In genomic region chr1:194977371-194977761, GRCm38 (mm10) we compare ENCODE assay signal across 8 mouse cellular contexts. TPM values are rescaled to one million over a fixed set of nuclear protein-coding genes. Genes with fewer than 3 reads are reported as not detected.
DNase-seq lines count a peak whose midpoint lies in the region; ATAC-seq and TF ChIP-seq lines count a peak whose summit lies in the region.

No protein-coding gene starts in this region.

- H3K9me3 ChIP-seq in embryonic facial prominence, embryonic 14.5 days (ENCODE audit: control insufficient read depth, low read length), result no peaks in the 10 kb centered on the region
- no peaks in the 10 kb centered on the region for H3K9me3 ChIP-seq in hindbrain, embryonic 16.5 days (ENCODE audit: control insufficient read depth, low read length)
- H3K9me3 ChIP-seq in liver, embryonic 16.5 days (replicated peaks; ENCODE audit: control insufficient read depth, low read length), result no peaks in the 10 kb centered on the region

- TF ChIP-seq EP300 in heart, adult 2 months (IDR thresholded peaks at IDR 0.05; ENCODE audit: insufficient read depth, low read depth, low read length), result no peak

- H3K79me2 ChIP-seq in heart, adult 2 months (replicated peaks; ENCODE audit: control insufficient read depth, insufficient read depth, low read length), result peaks cover 1% of the 10 kb centered on the region; the same call in 1 of the 2 replicates

- 41% methylated on average over 1 of the region's 1 CpGs for WGBS in heart, adult 2 months
- WGBS in embryonic facial prominence, embryonic 14.5 days, result 22% methylated on average over 1 of the region's 1 CpGs
- 13% methylated on average over 1 of the region's 1 CpGs for WGBS in hindbrain, embryonic 16.5 days
- WGBS in liver, embryonic 16.5 days (ENCODE audit: insufficient replicate concordance), result 21% methylated on average over 1 of the region's 1 CpGs

- peaks cover 17% of the 10 kb centered on the region for H3K4me1 ChIP-seq in heart, adult 2 months (ENCODE audit: control insufficient read depth, insufficient read depth, low read length)
- H3K4me1 ChIP-seq in embryonic facial prominence, embryonic 14.5 days (ENCODE audit: control insufficient read depth, insufficient read depth, low read length), result peaks cover 5% of the 10 kb centered on the region
- peaks cover 18% of the 10 kb centered on the region for H3K4me1 ChIP-seq in hindbrain, embryonic 16.5 days (ENCODE audit: control insufficient read depth, insufficient read depth, low read depth, low read length)
- peaks cover 34% of the 10 kb centered on the region for H3K4me1 ChIP-seq in liver, embryonic 16.5 days (ENCODE audit: control insufficient read depth, low read depth, low read length)

- no peak for TF ChIP-seq POLR2A in heart, adult 2 months (IDR thresholded peaks at IDR 0.05; ENCODE audit: insufficient read depth, low read depth, low read length)

- no peak for ATAC-seq in embryonic facial prominence, embryonic 14.5 days (ENCODE audit: low read depth)
- no peak; the same call in 1 of the 2 replicates for ATAC-seq in hindbrain, embryonic 16.5 days
- ATAC-seq in liver, embryonic 16.5 days (ENCODE audit: low read depth), result no peak

- DNase-seq in heart, adult 2 months, result peak; percentile 49 to 52
- no peak for DNase-seq in heart, postnatal 4 days
- peak; percentile 40 for DNase-seq in Muller cell, postnatal 12 days (ENCODE audit: inconsistent ontology term)
- DNase-seq in embryonic facial prominence, embryonic 14.5 days (ENCODE audit: low spot score), result no peak
- no peak for DNase-seq in thymus, adult 18-20 months
- DNase-seq in urinary bladder, postnatal 4 days (ENCODE audit: low spot score in 2 of 2), result no peak

- H3K9ac ChIP-seq in heart, adult 2 months (ENCODE audit: low read depth, low read length), result peak overlapping the region; percentile 41; the same call in 1 of the 2 replicates
- H3K9ac ChIP-seq in embryonic facial prominence, embryonic 14.5 days (ENCODE audit: low read depth, low read length), result no peak overlapping the region
- H3K9ac ChIP-seq in hindbrain, embryonic 16.5 days (ENCODE audit: low read depth, low read length), result peak overlapping the region; percentile 92
- peak overlapping the region; percentile 82; the same call in 1 of the 2 replicates for H3K9ac ChIP-seq in liver, embryonic 16.5 days (ENCODE audit: low read depth, low read length)

- TF ChIP-seq CTCF in heart, adult 2 months (IDR thresholded peaks at IDR 0.05), result no peak

- H3K36me3 ChIP-seq in heart, adult 2 months (ENCODE audit: control insufficient read depth, insufficient read depth, low read length), result peaks cover 19% of the 10 kb centered on the region
- no peaks in the 10 kb centered on the region for H3K36me3 ChIP-seq in embryonic facial prominence, embryonic 14.5 days (ENCODE audit: control insufficient read depth, insufficient read depth, low read length)
- H3K36me3 ChIP-seq in hindbrain, embryonic 16.5 days (ENCODE audit: control insufficient read depth, insufficient read depth, low read length), result no peaks in the 10 kb centered on the region
- H3K36me3 ChIP-seq in liver, embryonic 16.5 days (ENCODE audit: control insufficient read depth, insufficient read depth), result no peaks in the 10 kb centered on the region

- H3K27me3 ChIP-seq in heart, adult 2 months (ENCODE audit: control insufficient read depth, insufficient read depth, low read length), result no peaks in the 10 kb centered on the region
- H3K27me3 ChIP-seq in embryonic facial prominence, embryonic 14.5 days (replicated peaks; ENCODE audit: control insufficient read depth, insufficient read depth, low read length), result no peaks in the 10 kb centered on the region
- no peaks in the 10 kb centered on the region for H3K27me3 ChIP-seq in hindbrain, embryonic 16.5 days (replicated peaks; ENCODE audit: control insufficient read depth, insufficient read depth, low read length)
- H3K27me3 ChIP-seq in liver, embryonic 16.5 days (ENCODE audit: control insufficient read depth, insufficient read depth, low read depth, low read length), result no peaks in the 10 kb centered on the region

- peak overlapping the region; percentile 92 for H3K4me3 ChIP-seq in heart, adult 2 months
- peak overlapping the region; percentile 64; the same call in 1 of the 2 replicates for H3K4me3 ChIP-seq in embryonic facial prominence, embryonic 14.5 days (ENCODE audit: low read depth, low read length)
- peak overlapping the region; percentile 83 for H3K4me3 ChIP-seq in hindbrain, embryonic 16.5 days (ENCODE audit: low read length)
- H3K4me3 ChIP-seq in liver, embryonic 16.5 days (ENCODE audit: low read depth, low read length), result peak overlapping the region; percentile 75

- peak overlapping the region; percentile 66 for H3K4me2 ChIP-seq in embryonic facial prominence, embryonic 14.5 days (ENCODE audit: low read depth, low read length)
- H3K4me2 ChIP-seq in hindbrain, embryonic 16.5 days (ENCODE audit: low read length), result peak overlapping the region; percentile 81
- H3K4me2 ChIP-seq in liver, embryonic 16.5 days (ENCODE audit: low read depth, low read length), result peak overlapping the region; percentile 98

- H3K27ac ChIP-seq in heart, adult 2 months, result peak overlapping the region; percentile 96
- no peak overlapping the region for H3K27ac ChIP-seq in embryonic facial prominence, embryonic 14.5 days (replicated peaks; ENCODE audit: low read depth, low read length)
- H3K27ac ChIP-seq in hindbrain, embryonic 16.5 days (ENCODE audit: low read depth, low read length), result no peak overlapping the region
- H3K27ac ChIP-seq in liver, embryonic 16.5 days (ENCODE audit: low read length), result no peak overlapping the region

- intact Hi-C loops in heart, adult 2 months (cut with DNase I), result loop anchor here (1.0 to 10.0 kb wide), 4 partner anchors 40 to 153 kb away; partner anchors contain the start of genes Cd46 and Cr1l

RNA-seq across cellular contexts. Expression of gene Cd34, which starts 38.7 kb away (rescaled TPM):
- total RNA-seq in heart, adult 2 months (2021), result 10 to 100 TPM; 73.6 to 92.6 TPM
- 86.5 and 172 TPM in 2 replicates for polyA plus RNA-seq in heart, adult 2 months (2012; rRNA removed)
- total RNA-seq in heart, postnatal 4 days (2021), result 100 to 1,000 TPM; 225 to 235 TPM
- polyA plus RNA-seq in embryonic facial prominence, embryonic 14.5 days (2014; fragmentation: Nextera tagmentation; extraction: Ambion mirVana), result 132 and 137 TPM in 2 replicates
- polyA plus RNA-seq in hindbrain, embryonic 16.5 days (2015; fragmentation: Nextera tagmentation; extraction: Ambion mirVana), result 29.8 and 36.5 TPM in 2 replicates
- 7.7 and 9.4 TPM in 2 replicates for polyA plus RNA-seq in liver, embryonic 16.5 days (2015; fragmentation: Nextera tagmentation; extraction: Ambion mirVana)

Comparison
In these comparisons a context has a peak if more than half of its experiments do, and no peak if none do; other contexts are left out.
1. DNase-seq: peak in heart, adult 2 months (2 of 2) and Muller cell, postnatal 12 days (single experiment); none in heart, postnatal 4 days (single experiment), embryonic facial prominence, embryonic 14.5 days (single experiment), thymus, adult 18-20 months (0 of 2) and urinary bladder, postnatal 4 days (0 of 2).
2. Peak in every context shown above with its lines, with median percentiles within 50 percentile points of each other: H3K4me3 ChIP-seq and H3K4me2 ChIP-seq.